Mouse (Mus musculus) layer of hippocampus, postnatal 10 days (tissue): ENCODE results near the gene Btrc. TPM values are rescaled to one million over a fixed set of nuclear protein-coding genes. Genes with fewer than 3 reads are reported as not detected.
"Not testable (repeated sequence)": the region's sequence is repeated elsewhere in the genome, so short reads cannot be mapped to it uniquely, and the experiment has no call there.

Source experiments
- DNase-seq, 2 experiments: peaks; one replicate each; pipeline ENCODE4 v3.0.0; 2021; ENCODE audit warnings: low spot score in 2 of 2
- total RNA-seq, 2 experiments: library from RNA; stranded (reverse); gene quantifications; 2 replicates each; pipeline ENCODE4 v1.2.3; 2021

Btrc gene
- total RNA-seq, 2 experiments from 2014 or later = 79.1 to 87.1 TPM

DNA sequence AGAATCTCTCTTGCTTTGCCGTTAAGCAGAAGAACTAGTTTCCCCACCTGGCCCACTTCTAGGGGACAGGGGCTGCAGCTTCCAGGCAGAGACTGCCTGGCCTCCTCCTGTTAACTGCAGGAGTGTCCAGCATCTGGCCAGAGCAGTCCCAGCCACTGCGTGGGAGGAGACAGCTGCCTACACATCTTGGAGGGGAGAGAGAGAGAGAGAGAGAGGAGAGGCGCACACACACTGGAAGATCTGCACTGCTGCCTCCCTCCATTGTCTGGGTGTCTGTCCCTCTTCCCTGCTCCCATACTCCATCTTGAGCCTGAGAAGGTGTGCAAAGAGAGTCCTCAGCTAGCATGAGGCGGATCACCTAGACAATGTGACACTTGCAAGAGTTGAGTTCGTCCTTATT is 165.8 kb downstream of the Btrc start:
- DNase-seq = no peak

DNA sequence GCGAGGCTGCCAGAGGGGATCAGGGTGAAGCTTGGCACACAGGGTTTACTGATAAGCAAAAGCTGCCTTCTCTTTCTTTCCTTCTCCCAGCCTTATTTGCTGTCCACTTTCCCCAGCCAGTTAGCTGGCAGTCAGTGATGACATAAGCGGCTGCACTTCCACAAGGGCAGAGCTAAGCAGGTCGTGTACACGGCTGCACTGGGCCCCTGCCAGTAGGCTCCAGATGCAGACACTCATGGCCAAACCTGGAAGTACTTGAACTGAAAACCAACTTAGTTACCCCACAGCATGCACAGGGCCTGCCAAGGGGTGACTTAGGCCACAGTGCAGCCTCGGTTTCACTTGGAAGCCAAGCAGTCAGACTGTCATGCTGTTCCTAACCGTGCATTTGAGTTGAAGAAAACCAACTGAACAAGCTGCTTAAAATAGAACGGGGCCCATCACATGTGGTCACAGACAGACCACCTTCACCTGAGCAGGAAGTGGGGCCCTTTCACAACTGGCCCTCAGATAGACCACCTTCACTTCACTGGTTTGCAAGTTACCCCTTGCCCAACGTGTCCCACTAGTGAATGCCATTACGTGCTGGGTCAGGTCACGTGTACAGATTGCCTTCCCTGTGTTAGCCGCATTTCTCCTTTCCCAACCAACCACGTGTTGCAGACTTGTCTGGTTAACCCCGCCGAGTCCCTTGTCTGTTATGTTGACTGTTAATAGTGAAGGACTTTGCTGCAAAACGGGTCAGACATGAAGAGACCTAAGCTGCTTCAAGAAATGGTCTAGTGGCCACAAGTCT is 166.9 kb downstream of the Btrc start:
- no peak for DNase-seq

- no peak for DNase-seq
Measured at GRCm38 (mm10) chr19:45531554-45531953, 168.0 kb downstream of the Btrc start.

- peak in 1 of 2 experiments; percentile 17 for DNase-seq
Measured at GRCm38 (mm10) chr19:45533617-45534016, 170.1 kb downstream of the Btrc start.

DNA sequence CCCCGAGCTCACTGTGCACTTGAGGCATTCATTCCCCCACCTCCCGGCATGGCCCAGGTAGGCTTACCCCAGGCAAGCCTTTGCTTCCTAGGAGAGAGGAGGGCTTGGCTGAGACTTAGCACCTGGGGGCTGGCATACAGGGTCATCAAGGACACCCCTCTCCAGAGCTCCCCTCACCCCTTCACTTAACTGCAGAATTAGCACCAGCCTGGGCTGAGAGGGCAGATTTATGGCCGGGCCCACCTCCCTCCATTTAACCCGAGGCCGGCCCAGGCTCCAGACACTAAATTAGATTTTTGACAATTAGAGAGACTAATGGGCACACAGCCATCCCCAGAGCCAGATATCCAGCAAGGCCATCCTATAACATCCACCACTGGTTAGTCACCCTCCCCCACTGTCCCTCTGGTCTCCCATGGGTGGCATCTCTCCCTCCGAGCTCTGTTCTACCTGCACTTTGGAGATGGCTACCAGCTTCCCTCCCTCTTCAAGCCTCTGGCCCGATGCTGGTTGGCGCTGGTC is 171.7 kb downstream of the Btrc start:
- no peak for DNase-seq

DNA sequence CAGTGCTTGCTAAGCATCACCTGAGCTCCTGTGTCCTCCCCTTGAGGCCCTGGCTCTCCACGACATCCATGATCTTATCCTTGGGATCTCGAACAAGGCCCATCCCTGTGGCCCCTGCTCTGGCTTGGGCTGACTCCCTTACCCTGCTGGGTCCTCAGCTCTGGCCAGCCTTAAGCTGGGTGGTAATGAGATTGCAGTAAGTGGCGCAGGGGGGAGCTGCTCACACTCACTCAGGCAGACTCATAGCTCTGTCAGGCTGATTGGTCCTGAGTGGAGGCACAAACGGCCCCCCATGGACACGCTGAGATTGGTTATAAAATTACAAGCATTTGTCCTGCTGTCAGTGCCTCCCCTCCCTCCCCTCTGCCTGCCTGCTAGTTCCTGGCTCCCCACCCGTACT is 172.4 kb downstream of the Btrc start:
- DNase-seq = no peak

DNA sequence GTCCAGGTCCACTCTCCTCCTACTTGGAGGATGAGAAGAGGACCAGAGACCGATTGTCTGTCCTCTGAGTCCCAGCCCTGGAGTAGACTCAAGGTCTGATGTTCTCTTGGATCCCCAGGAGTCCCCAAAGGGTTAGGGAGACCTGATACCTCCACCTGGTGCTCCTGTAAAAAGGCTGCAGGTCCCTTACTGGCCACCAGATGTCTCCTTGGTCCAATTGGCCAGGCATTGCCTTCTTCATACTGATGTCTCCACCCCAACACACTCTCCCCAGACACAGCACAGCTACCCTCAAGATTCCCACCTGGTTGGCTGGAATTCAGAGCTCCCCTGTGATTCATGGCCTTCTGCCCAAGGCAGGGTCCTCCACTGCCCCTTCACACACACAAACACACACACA is 174.0 kb downstream of the Btrc start:
- peak in 1 of 2 experiments; percentile 45 for DNase-seq

DNA sequence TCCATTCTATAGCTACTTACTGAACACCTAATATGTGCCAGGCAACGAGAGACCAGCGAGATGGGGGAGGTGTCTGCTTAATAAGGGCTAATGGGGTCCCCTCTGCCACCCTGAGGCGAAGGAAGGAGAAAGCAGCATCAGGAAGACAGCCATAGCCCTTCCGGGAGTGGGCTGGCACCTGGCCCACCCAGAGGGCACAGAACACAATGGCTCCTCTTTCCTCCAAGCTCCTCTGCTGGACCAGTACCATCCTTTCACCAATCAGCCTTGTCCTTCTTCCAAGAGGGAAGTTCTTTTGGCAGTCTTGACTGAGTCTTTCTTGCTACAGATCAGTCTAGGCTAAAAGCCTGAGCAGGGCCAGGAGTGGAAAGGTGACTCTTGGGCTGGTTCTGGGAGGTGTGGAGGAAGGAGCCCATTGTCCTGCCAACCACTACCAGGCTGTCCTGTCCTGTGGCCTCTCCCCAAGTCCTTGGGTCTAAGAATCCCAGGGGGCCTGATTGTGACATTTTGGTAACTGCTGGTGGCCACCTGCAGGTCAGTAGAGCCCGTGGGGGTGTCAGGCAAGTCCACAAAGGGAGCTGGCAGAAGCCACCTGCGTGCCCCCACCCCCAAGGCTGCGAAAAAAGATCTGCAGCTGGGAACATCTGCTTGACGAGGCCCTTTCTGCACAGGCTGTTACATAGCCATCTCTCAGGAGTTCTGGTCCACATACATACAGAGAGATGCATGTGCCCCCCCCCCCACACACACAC is 177.3 kb downstream of the Btrc start:
- DNase-seq = peak in 1 of 2 experiments; percentile 63

DNA sequence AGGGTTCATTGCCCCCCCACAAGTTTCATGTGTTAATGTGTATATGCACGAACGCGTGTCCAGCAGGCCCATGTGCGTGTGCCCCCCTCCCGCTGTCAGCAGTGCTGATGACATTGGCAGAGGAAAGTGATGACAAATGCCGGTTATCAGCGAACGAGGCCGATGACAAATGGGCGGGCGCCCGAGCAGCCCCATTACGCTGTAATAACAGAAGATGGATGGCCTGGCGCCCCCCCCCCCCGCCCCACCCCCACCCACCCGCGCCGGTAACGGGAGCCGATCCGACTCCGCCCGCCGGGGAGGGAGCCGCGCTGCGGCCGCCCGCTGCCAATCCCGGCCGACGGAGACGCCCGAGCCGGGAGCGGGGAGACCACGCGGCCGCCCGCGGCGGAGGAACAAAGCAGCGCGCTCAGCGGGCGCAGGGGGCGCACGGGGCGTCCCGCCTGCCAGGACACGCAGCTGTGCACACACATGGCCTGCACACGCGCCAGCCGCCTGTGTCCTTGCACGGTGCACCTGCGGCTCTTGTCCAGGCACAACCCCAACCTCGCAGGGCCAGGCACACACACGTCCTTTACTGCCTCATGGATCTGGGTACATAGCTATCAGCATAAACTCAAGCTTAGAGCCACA is 178.0 kb downstream of the Btrc start:
- DNase-seq = peak; percentile 71 to 78

DNA sequence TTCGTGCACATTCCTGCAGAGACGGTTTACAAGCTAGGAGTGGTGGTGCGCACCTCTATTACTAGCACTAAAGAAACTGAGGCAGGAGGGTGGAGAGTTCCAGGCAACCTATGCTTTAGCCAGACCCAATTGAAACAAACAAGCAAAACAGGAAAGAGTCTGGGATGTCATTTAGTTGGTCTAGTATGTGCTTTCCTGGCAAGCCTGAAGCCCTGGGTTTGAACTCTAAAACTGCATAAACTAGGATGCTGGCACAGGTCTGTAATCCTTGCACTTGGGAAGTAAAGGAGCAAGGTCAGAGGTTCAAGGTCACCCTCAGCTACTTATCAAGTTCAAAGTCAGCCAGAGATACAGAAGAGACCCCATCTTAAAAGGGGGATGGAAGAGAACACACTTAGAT is 178.5 kb downstream of the Btrc start:
- no peak for DNase-seq

DNA sequence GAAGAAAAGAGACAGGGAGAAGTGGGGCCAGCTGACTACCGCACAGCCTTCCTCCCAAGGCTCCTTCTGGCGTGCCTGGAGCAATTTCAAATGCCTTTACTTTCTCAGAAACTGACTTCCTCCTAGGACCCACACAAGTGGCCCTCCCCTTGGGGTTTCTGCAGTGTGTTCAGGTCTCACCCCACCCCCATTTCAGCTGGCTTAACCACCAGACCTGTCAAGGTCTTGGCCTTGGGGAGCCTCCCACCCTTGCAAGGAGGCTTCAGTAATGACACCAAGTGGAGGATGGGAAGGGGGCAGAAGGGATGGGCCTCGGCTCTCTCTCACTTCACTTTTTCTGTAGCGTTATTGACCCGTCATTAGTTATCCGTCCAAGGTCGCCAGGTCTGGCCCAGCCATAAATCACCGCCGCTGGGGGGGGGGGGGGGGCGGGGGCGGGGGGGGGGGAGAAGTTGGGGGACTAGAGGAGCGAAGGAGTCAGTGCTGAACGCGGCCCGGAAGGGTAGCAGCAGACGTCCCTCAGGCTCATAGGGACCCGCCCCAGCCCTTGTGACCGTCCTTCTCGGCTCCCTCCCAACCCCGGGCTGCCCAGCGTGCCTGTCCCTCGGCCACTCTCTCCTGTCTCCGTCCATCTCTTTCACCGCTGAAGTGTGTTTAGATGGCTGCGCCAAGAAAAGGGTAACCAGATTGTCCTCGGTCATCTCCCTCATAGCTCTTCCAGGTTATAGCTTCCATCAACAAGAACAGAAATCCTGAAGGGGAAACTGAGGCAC is 180.8 kb downstream of the Btrc start:
- DNase-seq = no peak

DNA sequence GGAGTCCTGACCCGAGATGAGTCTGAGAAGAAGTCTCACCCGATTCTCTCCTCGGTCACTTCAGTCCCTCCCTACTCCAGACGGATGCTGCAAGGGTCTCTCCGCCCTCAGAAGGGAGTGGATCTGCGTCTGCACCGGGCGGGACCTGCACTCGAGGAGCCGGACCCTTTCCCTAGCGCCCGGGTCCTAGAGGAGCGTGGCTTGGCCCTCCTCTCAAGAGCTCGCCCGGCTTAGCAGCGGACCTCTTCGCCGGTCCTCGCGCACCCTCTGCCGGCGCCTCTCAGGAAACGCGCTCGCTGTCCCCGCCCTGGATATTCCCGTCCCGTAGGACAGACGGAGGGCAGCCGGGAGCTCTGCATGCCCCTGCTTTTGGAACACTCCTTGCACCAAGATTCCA is 181.4 kb downstream of the Btrc start:
- peak; percentile 83 to 90 for DNase-seq

DNA sequence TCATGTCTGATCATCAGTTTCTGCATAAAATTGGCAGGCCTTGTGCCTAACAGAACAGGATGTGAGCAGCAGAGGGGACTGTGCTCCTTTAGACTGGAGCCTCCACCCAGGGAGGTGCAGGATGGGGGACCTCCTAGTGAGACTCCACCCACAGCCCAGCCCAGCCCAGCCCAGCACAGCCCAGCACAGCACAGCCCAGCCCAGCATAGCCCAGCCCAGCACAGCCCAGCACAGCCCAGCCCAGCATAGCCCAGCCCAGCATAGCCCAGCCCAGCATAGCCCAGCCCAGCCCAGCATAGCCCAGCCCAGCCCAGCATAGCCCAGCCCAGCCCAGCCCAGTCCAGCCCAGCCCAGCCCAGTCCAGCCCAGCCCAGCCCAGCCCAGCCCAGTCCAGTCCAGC is 184.7 kb downstream of the Btrc start:
- DNase-seq = not testable (repeated sequence)

GRCm38 (mm10) chr19:45549128-45549915 is 185.8 kb downstream of the Btrc start:
- DNase-seq = no peak

DNA sequence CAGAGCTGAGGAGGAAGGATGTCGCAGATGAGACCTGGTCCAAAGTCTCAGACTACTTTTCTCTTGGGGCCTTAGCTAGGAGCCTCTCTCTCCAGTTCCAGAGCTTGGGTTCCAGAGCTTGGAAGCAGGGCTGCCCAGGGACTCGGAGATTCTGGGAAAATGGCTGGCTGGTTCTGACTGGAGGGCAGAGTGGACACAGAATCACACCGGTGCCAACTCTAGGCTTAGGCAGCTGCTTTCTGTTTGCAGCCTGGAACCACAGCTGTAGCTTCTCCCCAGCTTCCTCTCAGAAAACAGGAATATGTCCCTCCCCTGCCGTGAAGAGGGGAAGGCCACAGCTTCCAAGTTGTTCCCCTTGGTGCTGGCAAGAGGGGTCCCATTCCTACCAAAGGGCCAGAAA is 186.4 kb downstream of the Btrc start:
- DNase-seq = no peak

GRCm38 (mm10) chr19:45552187-45552586 is 188.7 kb downstream of the Btrc start:
- no peak for DNase-seq

- DNase-seq = no peak
Measured at GRCm38 (mm10) chr19:45554136-45554535, 190.6 kb downstream of the Btrc start.

DNA sequence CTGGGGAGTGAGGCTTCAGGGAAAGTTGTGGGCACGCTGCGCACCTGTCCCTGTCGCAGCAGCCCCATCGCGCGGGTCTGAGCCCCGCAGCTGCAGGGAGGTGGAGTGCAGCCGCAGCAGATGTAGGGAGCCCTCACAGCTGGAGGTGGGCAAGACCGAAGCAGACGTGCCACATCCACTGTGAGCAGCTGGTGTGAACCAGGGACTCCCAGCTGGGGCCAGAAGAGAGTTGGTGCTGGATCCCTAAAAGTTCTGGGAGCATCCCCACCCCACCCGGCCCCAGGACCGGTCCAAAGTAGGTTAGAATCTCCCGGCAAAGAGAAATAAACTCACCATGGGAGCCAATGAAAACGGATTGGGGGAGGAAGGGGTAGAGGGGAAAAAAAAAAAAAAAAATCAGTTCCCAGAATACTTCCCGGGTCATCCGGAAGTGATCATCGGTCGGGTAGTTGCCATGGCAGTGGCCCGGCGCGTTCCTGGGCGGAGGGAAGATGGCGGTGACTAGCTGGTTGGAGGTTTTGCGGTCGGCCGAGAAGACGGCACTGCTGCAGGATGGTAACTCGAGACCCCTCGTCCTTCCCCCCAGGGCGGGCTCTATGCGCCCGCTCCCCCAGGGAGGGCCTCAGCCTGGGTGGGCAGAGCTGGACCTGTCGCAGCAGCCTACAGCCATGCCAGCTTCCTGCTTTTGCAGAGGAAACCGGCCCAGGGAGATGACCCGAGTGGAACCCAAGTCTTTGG is 196.8 kb downstream of the Btrc start, which contains the start of the genes Poll and Gm17018:
Gene Poll (minus strand): TSS at position 379 of the 738 bp plus-strand sequence.
Gene Gm17018 (plus strand): TSS at position 463 of the 738 bp plus-strand sequence.
- peak; percentile 84 to 86 for DNase-seq
